Mouse (Mus musculus): ENCODE measurements around the gene Gm20388.
A peak's percentile ranks its signal among the peaks of the same experiment; 100 is the strongest.

DNA sequence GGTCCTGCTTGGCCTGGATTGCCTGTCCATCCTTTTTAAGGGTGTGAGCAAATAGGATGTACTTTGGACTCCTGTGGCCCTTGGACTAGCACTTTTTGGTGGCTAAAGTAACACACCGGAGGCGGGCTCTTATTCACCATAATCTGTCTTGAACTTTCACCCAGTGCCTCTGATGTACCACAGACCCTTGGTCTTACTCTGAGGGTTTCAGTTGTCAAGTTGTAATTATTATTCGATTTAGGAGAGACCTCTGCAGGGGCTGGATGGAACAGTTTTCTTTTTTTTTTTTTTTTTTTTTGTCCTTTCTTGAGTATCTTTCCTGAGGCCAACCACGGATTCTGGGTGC is 3532.9 kb downstream of the Gm20388 start:
- no peak for TF ChIP-seq HCFC1 (IDR thresholded peaks at IDR 0.05; ENCODE audit: borderline replicate concordance, insufficient read depth, low read length)
- no peak for TF ChIP-seq ZC3H11A (IDR thresholded peaks at IDR 0.05; ENCODE audit: borderline replicate concordance, low read depth, low read length)
- TF ChIP-seq ZNF384 (IDR thresholded peaks at IDR 0.05; ENCODE audit: low read depth, low read length): 0 out of 2 replicates have a peak, but pooled peaks have one; percentile 61
